Comparison of ENCODE assay signal across 9 mouse cellular contexts in the genomic region with DNA sequence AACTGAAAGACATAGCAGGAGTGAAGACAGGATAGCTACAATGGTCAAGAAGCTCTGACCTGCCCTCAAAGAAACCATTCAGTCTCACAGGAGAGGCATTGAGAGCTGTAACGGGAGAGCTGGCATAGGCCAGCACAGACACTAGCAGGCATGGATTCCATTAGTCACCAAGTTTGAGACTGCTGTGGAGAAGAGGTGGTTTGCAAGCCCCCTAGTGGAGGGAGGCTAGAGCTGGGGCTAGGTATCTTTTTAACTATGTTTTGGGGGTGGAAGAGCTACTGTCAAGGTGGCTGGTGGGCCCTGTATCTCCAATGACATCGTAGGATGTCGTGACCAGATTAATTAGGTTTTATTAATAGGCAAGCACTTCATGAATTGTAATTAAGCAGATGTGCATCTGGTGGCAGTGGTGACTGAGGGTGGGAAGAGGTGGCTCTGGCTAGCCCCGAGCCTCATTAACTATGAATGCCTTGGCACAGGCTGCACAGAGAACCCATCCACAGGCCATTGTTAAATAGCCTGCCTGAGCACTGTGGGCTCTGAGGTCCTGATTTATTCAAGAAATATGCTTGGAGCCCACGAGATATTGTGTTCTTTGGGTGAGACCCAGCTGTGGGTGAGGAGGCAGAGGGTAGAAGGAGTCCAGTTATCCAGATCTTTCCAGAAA. TPM values are rescaled to one million over a fixed set of nuclear protein-coding genes. Genes with fewer than 3 reads are reported as not detected.
DNase-seq lines count a peak whose midpoint lies in the region; ATAC-seq and TF ChIP-seq lines count a peak whose summit lies in the region.
"Had no signal": no experiment of that assay in that cellular context is flagged by ENCODE, and none has a peak within 500 bp of the region (broad histone marks: within the 10 kb centered on the region; RNA-seq: fewer than 3 reads in every experiment).

No protein-coding gene starts in this region.

- no peaks in the 10 kb centered on the region for H3K79me2 ChIP-seq in heart, adult 2 months (replicated peaks; ENCODE audit: control insufficient read depth, insufficient read depth, low read length)

- no peak overlapping the region for H3K9ac ChIP-seq in heart, adult 2 months (ENCODE audit: low read depth, low read length)
- no peak overlapping the region for H3K9ac ChIP-seq in forebrain, embryonic 15.5 days (replicated peaks)

- DNase-seq in heart, adult 2 months: no peak
- DNase-seq in heart, postnatal 14 days: no peak
- DNase-seq in ES-CJ7 (ENCODE audit: low read depth, low spot score): peak; percentile 21
- DNase-seq in mesoderm, embryonic 11.5 days (ENCODE audit: low read depth, low spot score): peak; percentile 24
- no peak for DNase-seq in gastrocnemius, adult 2 months
- no peak for DNase-seq in yolk sac, embryonic 10.5 days (ENCODE audit: low spot score)
- DNase-seq in spleen, postnatal 10 days (ENCODE audit: low spot score in 2 of 2): no peak

- no peaks in the 10 kb centered on the region for H3K9me3 ChIP-seq in forebrain, embryonic 15.5 days

- no peak for TF ChIP-seq POLR2A in heart, adult 2 months (IDR thresholded peaks at IDR 0.05; ENCODE audit: insufficient read depth, low read depth, low read length)

- TF ChIP-seq CTCF in heart, adult 2 months (IDR thresholded peaks at IDR 0.05): peak; percentile 43
- TF ChIP-seq CTCF in gastrocnemius, adult 2 months (IDR thresholded peaks at IDR 0.05): no peak

- 58% methylated on average over 5 of the region's 5 CpGs for WGBS in heart, adult 2 months
- 18% methylated on average over 5 of the region's 5 CpGs for WGBS in forebrain, embryonic 15.5 days

- no peak for TF ChIP-seq EP300 in heart, adult 2 months (IDR thresholded peaks at IDR 0.05; ENCODE audit: insufficient read depth, low read depth, low read length)

- intact Hi-C loops in heart, adult 2 months (cut with DNase I): no loop called here
- intact Hi-C loops in heart, postnatal 14 days (cut with DNase I): no loop called here
- intact Hi-C loops in gastrocnemius, adult 2 months (cut with DNase I): no loop called here

- H3K4me2 ChIP-seq in forebrain, embryonic 15.5 days (replicated peaks): no peak overlapping the region

- no peaks in the 10 kb centered on the region for H3K36me3 ChIP-seq in heart, adult 2 months (ENCODE audit: control insufficient read depth, insufficient read depth, low read length)
- H3K36me3 ChIP-seq in forebrain, embryonic 15.5 days: no peaks in the 10 kb centered on the region

- H3K4me1 ChIP-seq in heart, adult 2 months (ENCODE audit: control insufficient read depth, insufficient read depth, low read length): no peaks in the 10 kb centered on the region
- H3K4me1 ChIP-seq in forebrain, embryonic 15.5 days: peaks cover 32% of the 10 kb centered on the region

- H3K27me3 ChIP-seq in heart, adult 2 months (ENCODE audit: control insufficient read depth, insufficient read depth, low read length): no peaks in the 10 kb centered on the region
- H3K27me3 ChIP-seq in forebrain, embryonic 15.5 days: no peaks in the 10 kb centered on the region

- peak; percentile 81 for ATAC-seq in forebrain, embryonic 15.5 days (replicated peaks)

- H3K4me3 ChIP-seq in heart, adult 2 months: no peak overlapping the region
- no peak overlapping the region for H3K4me3 ChIP-seq in forebrain, embryonic 15.5 days
- H3K4me3 ChIP-seq in gastrocnemius, adult 2 months: no peak overlapping the region

- no peak overlapping the region for H3K27ac ChIP-seq in heart, adult 2 months
- H3K27ac ChIP-seq in forebrain, embryonic 15.5 days (replicated peaks): no peak overlapping the region
- H3K27ac ChIP-seq in gastrocnemius, adult 2 months: no peak overlapping the region
- H3K27ac ChIP-seq: macrophage had no signal

RNA-seq across cellular contexts. Expression of a gene that starts 48.6 kb away (rescaled TPM):
- total RNA-seq in heart, adult 2 months (2021): 10 to 100 TPM in 1 of 2 experiments, 1 to 10 TPM in 1; 9.0 to 11.8 TPM
- 8.4 and 14.6 TPM in 2 replicates for polyA plus RNA-seq in heart, adult 2 months (2012; rRNA removed)
- 1 to 10 TPM; 4.4 to 5.2 TPM for total RNA-seq in heart, postnatal 14 days (2021)
- polyA plus RNA-seq in forebrain, embryonic 15.5 days (2015; fragmentation: Nextera tagmentation; extraction: Ambion mirVana): 8.2 and 8.4 TPM in 2 replicates
- total RNA-seq in gastrocnemius, adult 2 months (2021): under 1 TPM; 0.05 to 0.08 TPM
- polyA plus RNA-seq: macrophage had no signal

Comparison
In these comparisons a context has a peak if more than half of its experiments do, and no peak if none do; other contexts are left out.
1. DNase-seq: peak in ES-CJ7 (single experiment) and mesoderm, embryonic 11.5 days (single experiment); none in heart, adult 2 months (0 of 2), heart, postnatal 14 days (0 of 2), gastrocnemius, adult 2 months (single experiment), yolk sac, embryonic 10.5 days (single experiment) and spleen, postnatal 10 days (0 of 2).
2. RNA of a gene that starts 48.6 kb away (total RNA-seq): 9.0 to 11.8 TPM in heart, adult 2 months and 4.4 to 5.2 TPM in heart, postnatal 14 days; 0.05 to 0.08 TPM in gastrocnemius, adult 2 months; every median in the first group is over 4 times any median in the second.